Mouse (Mus musculus) G1E-ER4 (cell line): Measurements from ENCODE around the gene Camkk2. TPM values are rescaled to one million over a fixed set of nuclear protein-coding genes. Genes with fewer than 3 reads are reported as not detected.

Source experiments
- GATA1 ChIP-seq: IDR thresholded peaks from one replicate; pipeline ENCODE4 v1.8.0; 2012; ENCODE audit warnings: low read length, inconsistent platforms
- polyA plus RNA-seq: library from polyadenylated mRNA; stranded (reverse); fragments of >175 nt; gene quantifications from 2 replicates; pipeline ENCODE4 v1.2.3, GENCODE M21; 2012

Camkk2 gene
- 27.0 and 31.9 TPM in 2 replicates for polyA plus RNA-seq

DNA sequence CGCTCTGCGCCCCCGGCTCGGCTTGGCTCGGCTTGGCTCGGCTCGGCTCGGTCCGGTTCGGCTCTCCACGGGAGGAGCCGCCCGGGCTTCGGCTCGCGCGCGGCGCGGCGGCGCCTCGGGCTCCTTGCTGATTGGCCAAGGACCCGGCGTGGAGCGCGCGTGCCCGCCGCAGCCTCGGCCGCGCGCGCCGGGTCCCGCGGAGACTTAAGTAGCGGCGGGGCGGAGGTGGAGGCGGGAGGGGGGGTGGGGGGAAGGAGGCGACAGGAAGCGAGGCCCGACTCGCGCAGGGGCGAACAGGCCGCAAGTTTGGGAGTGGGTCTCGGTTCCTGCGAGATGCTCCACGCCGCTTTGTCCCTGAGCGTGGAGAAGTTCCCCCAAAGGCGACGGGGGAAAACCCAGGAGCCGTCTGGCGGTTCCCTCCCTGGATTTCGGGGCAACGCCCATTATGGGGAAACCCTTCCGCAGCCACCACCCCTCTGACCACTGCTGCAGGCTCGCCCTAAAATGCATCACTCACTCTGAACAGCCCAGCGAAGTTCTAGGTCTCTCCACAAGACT, at the start of gene Camkk2:
Camkk2 (minus strand) TSS at position 133 of the 558 bp plus-strand sequence.
- no peak for TF ChIP-seq GATA1

DNA sequence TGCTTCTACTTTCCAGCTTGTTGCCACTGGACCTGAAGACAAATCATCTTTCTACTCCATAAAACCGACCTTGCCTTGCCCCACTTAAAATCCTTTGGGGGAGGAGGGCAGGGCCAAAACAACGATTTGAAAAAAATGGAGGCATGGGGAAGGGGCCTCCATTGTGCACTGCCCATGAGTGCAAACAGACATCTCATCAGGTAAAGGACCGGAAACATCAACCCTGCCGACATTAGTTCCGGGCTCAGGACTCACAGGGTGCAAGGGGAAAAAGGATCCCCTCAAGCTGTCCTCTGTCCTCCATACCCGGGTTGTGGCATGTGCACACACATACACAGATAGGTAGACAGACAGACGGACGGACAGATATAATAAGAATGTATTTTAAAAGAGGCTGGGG, 45.9 kb upstream of the Camkk2 start:
- TF ChIP-seq GATA1: no peak

GRCm38 (mm10) chr5:122824450-122824849, 45.2 kb upstream of the Camkk2 start:
- TF ChIP-seq GATA1: no peak

DNA sequence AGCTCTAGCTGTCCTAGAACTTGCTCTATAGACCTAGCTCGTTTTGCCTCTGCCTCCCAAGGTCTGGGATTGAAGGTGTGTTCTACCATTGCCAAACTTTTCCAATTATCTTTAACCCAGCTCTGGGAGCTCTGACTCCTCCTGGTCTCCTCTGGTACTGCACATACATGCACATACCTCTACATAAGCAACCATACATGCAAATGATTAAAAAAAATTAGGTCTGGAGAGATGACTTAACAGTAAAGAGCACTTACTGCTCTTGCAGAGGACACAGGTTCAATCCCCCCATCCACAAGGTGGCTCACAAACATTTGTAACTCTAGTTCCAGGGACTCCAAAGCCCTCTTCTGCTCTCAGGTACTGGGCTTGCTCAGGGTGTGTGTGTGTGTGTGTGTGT, 44.8 kb upstream of the Camkk2 start:
- TF ChIP-seq GATA1: no peak

GRCm38 (mm10) chr5:122822441-122822840, 43.2 kb upstream of the Camkk2 start:
- TF ChIP-seq GATA1: no peak

DNA sequence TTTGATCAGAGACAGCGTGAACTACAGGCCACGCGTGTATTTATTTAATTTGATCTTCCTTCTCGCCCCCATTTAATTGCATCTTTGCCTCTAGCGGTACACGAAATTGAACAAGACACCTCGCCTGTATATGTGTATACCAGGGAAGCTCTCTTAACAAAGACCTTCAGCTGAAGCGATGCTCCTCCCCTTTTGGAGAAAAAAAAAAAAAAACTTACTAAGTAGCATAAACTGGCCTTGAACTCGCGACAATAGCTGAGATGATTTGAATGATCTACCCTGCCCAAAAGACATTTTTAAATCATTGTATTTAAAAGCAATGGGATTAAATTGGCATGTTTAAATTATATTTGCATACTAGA, 42.3 kb upstream of the Camkk2 start:
- no peak for TF ChIP-seq GATA1

DNA sequence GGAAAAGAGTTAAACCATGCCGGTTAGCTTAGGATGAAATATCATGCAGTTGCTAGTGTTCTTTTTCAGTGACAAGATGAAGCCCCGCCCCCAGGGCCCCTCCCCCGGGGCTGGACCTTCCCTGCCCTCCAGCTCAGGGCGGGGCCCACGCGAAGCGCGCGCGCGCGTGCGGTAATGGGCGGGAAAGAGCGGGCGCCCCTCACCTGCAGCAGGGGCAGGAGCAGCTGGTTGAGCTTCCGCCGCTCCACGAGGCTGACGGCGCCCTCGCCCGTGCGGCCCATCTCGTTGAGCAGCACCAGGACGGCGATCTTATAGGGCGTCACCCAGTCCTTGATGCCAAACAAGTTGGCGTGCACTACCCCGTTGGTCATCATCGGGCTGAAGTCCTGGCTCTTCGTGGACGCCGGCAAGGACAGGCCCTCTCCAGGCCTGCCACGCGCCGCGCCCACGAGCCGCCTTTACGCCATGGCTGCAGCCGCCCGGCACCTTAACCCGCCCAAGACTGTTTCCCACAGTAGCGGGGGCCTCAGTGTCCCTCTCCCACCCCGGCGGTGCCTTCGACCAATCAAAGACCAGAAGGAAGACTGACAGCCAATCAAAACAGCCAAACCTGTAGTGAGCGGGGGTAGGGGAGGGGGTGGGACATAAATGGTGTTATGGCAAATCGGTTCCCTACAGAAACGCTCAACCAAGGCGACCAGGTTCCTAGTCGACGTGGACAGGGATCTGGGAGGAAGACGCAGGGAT, 41.7 kb upstream of the Camkk2 start, which contains the start of gene Anapc5:
Anapc5 (minus strand) TSS at position 563 of the 747 bp plus-strand sequence.
- no peak for TF ChIP-seq GATA1

DNA sequence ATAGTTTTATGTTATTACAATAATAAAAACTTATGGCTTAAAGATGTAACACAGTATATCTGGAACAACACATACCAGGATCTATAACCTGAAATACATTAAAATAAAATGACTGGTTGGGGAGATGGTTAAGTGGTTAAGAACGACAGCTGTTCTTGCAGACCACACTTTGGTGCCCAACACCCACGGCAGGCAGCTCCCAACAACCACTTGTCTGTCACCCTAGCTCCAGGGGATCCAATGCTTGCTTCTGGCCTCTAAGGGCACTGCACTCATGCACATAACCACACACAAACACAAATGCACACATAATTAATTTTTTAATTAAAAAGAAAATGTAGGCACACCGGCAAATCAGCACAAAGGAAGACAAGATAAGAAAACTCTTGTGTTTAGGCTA, 33.5 kb upstream of the Camkk2 start:
- TF ChIP-seq GATA1: no peak

- no peak for TF ChIP-seq GATA1
These were observed 32.3 kb upstream of the Camkk2 start for GRCm38 (mm10) chr5:122811364-122812079.

DNA sequence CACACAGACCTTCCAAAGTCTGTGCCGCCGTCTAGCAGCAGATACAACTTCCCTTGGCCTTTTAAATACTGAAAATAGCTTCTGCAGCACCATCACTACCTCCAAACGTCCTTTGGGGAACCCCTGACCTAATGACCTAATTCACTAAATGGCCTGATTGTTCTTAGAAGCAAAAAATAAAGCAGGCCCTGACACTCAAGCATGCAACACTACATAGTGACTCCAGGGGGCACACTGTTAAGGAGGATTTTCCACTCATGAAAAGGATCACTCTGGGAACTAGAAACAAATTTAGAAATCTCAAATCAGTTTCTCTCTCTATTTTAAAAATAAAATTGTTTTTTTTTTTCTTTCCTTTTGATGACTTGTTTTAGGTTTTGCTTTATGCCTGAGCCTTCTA, 26.3 kb upstream of the Camkk2 start:
- TF ChIP-seq GATA1: no peak

GRCm38 (mm10) chr5:122802706-122803105, 23.5 kb upstream of the Camkk2 start:
- no peak for TF ChIP-seq GATA1

- no peak for TF ChIP-seq GATA1
These were observed 22.5 kb upstream of the Camkk2 start for GRCm38 (mm10) chr5:122801684-122802083.

DNA sequence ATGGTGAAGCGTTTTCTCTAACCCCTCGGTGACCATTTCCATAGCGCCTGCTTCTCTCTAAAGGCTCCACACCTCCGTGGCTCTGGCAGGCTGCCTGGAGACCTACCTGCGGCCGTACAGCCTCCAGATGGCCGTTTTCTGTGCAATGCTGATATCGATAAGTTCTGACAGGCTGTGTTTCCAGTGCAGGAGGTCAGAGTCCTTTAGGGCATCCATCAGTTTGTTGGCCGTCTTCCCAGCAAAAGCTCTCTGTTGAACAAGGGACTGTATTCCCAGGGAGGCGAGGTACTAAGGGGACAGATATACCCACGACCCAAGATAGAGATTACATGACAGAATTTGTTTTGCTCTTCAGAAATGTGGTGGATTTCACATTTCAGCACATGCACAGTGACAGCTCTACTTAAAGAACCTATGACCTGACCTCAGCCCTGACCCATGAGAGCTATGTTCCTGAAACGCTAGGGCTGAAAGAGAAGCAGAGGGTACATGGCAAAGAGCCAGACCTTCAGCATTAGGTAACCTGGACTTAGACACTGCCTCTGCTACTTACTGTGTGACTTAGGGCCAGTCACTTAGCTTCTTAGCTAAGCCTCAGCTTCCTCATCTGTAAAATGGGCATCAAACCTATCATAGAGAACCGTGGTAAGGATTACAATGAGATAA, 21.3 kb upstream of the Camkk2 start:
- TF ChIP-seq GATA1: no peak

DNA sequence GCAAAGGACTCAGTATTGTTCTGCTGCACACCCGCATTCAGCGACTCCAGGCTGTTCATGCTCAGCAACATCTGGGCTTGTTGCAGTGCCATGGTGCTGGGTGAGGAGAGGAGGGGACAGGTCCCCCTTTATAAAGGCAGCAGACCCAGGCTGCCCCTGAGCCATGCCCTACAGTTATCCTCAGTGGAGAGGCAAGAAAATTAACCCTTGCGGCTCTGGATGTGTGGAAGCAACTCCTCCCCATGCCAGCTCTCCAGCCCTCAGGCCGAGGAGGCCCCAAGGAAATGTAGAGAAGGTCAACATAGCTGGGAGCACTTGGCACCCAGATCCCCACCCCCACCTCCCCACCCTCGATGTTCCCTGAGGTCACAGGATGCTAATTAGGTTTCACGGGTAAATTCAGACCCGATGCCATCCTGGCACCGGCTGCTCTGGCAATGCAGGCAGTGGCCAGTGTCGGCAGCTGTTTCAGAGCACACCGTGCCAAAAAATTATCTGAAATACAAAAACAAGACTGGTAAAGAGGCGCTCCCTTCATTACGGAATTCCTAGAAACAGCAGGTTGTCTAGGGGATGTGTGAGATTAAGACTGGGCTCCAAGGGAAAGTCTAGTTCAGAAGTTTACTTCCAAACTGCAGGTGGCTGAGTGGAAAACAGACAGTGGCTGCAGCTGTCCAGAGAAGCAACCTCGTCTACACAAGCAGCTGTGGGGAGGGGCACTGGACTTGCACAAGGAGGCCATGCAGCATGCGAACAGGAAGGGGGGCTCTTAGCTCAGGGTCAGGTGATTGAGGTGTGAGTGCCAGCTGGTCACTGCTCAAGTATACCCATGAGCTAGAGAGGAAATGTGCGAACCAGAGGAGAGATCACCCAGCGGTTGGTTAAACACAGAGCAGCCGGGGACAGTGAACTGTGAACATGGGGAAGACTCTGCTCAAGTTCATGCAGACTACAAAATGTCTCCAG, 20.5 kb upstream of the Camkk2 start:
- no peak for TF ChIP-seq GATA1
